Mouse (Mus musculus): ENCODE results near the gene Foxb1. TPM values are rescaled to one million over a fixed set of nuclear protein-coding genes. Genes with fewer than 3 reads are reported as not detected.

The Foxb1 gene
- total RNA-seq, 2 experiments from 2014 or later = 0.11 TPM; not detected in 1

DNA sequence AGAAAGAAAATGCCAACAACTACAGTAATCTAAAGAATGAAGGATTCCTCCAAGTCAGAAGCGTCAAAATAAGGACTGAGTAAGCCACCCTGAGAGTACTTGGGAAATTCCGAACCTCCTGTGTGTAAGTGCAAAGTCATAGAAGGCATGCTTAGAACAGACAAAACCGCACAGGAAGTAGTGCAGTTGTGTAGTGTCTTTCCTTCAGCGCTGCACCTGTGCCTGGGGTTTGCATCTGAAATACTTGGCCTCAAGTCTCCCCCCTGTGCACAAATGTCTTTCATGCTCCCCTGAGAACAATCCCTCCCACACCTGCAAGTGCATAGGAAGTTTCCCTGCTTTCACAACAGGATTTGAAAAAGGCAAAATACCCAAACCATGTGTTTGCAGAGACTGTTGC, 3.5 kb downstream of the Foxb1 start:
- DNase-seq (ENCODE audit: low spot score in 2 of 2) = no peak

DNA sequence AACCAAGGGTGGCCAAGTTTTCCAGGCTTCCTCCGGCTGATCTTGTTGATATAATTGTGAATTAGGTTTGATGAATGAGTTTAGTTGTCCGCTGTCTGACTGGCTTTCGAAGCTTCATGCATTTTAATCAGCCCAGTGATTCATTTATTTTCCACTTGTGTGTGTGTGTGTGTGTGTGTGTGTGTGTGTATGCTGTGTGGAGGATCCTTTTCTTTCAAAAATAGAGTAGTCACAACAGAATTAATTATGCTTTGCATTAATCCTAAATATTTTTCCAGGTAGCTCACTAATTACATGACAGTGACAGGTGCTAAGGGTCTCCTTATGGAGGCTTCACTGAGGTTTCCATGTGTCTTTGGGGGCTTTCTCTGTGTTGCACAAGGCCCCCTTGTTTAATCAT, 4.3 kb downstream of the Foxb1 start:
- DNase-seq (ENCODE audit: low spot score in 2 of 2) = no peak

DNA sequence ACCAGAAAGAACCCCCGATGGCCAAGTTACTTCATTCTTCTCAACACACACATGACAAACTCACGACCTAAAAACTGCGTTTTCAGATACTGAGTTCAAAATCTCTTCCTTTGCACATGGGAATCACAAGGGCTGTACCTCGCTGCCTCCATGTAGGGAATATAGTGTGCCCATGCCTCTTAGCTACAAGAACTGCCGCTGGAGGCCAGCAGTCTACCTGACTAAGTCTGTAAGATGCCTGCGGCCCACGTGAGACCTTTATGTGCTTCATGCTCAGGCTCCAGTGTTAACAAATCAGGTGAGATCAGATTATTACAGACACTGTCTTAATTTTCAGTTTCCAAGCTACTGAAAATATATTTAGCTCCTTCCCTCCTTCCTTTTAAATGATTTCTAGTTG, 4.7 kb downstream of the Foxb1 start:
- DNase-seq (ENCODE audit: low spot score in 2 of 2) = no peak

GRCm38 (mm10) chr9:69755157-69755556, 5.6 kb downstream of the Foxb1 start:
- DNase-seq (ENCODE audit: low spot score in 2 of 2) = no peak

- DNase-seq (ENCODE audit: low spot score in 2 of 2) = no peak
Observed at GRCm38 (mm10) chr9:69754712-69755111, 6.0 kb downstream of the Foxb1 start.

DNA sequence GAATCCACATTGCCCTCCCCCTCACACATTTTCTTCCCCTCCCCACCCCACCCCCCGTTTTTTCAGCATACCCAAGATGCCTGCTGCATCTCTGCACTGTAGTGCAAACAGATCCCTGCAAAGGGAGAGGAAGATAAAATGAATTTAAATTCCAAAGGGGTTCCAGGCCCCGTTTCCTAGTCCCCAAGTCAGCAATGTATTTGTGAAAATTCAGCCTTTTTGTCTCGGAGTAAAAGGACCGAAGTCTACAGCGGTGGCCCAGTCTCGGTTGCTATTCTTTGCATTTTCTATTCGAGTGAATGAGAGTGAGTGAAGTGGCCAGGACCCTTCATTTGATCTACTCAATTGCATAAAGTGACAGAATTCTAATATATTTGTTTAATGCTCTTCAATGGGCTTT, 6.4 kb downstream of the Foxb1 start:
- no peak for DNase-seq (ENCODE audit: low spot score in 2 of 2)

DNA sequence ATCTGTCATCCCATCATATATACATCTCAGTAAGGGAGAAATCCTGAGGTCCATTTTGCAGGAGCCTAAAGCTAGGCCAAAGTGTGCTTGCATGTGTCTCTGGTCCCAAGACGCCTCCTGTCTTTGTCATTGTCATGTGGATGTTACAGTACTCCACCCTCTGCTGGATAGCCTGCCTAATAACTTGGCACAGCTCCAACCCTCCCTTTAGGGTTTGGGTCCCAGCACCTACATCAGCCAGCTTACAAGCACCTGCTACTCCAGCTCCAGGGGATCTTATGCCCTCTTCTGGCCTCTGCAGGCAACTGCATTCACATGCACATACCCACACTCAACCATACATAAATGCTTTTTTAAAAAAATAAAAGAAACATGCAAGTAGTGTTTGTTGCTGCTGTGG, 12.8 kb downstream of the Foxb1 start:
- DNase-seq (ENCODE audit: low spot score in 2 of 2) = no peak

- no peak for DNase-seq (ENCODE audit: low spot score in 2 of 2)
Observed at GRCm38 (mm10) chr9:69728736-69729135, 32.0 kb downstream of the Foxb1 start.

- no peak for DNase-seq (ENCODE audit: low spot score in 2 of 2)
Observed at GRCm38 (mm10) chr9:69718431-69718830, 42.3 kb downstream of the Foxb1 start.

- no peak for DNase-seq (ENCODE audit: low spot score in 2 of 2)
Observed at GRCm38 (mm10) chr9:69716364-69716763, 44.4 kb downstream of the Foxb1 start.

DNA sequence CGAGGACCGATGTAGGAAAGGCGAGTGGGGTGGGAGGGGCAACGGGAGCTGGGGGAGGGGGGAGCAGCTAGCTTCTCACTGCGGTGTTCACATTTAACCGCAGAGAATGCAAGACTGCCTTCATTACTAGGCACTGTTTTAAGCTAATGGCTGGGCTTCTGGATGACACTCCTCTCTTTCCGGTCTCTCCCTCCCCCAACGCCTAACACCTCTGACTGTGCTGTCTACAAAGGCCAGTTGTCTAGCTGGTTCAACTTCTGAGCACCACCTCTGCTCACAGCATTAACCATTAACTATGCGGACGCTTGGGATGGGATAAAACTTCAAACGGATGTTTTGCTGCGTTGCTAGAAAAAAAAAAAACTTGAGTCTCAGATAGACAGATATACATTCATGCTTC, 45.3 kb downstream of the Foxb1 start:
- DNase-seq (ENCODE audit: low spot score in 2 of 2) = no peak

DNA sequence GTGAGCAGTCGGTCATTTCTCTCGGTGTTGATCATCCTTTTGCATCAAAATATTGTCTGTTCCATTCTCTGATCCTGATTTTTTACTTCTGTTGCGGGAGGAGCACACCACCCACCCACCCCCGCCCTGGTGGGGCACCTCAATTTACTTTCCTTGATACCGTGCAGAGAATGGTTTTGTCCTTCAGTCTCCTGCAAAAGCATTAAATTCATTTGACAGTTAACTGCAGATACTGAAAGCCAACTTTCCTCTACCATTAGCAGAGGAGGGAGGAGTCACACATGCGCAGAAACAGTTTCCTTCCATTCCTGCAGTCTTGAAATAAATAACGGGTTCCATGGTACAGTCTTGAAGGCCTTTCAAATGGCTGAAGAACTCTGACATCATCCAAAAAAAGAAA, 46.4 kb downstream of the Foxb1 start:
- DNase-seq (ENCODE audit: low spot score in 2 of 2) = no peak

- DNase-seq (ENCODE audit: low spot score in 2 of 2) = no peak
Observed at GRCm38 (mm10) chr9:69713577-69714327, 47.0 kb downstream of the Foxb1 start.

DNA sequence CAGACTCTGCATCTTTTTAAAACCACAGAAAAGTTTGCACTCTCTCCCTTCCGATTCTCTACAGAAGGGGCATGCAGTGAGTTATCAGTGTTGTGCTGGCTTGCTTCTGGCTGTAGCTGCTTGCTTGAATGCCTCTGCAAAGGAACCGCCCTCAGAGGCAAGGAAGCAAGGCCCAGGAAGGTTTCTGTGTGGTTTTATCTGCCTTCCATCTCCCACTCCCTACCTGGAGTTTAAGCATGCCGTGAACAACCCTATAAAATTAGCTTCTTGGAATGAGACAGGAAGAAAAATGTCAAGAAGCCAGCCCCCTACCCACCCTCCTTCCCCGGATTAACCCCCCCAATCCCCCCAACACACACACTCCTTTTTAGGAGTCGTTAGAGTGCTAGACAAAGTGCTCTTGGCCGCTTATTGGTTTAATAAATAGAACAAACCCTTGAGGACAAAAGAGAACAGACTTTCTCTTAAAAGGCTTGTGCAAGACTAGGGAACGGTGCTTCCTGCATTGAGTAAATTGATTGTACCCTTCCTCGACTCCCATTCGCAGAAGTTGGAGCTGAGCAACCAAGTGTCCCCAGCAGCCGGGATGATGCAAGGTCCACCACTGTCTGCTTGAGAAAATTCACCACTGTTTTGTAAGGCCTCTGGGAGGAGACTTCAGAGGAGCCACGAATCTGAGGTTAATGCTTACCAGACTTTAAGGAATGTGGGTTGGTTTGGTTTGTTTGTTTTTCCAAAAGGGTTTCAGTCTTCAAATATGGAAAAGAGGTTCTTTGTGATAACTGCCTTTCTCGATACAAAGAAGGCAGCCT, 47.8 kb downstream of the Foxb1 start:
- DNase-seq (ENCODE audit: low spot score in 2 of 2) = no peak

Other genes starting within 250 kb of the Foxb1 start
- gene Bnip2, start 228.5 kb upstream of the Foxb1 start, total RNA-seq (2021) = 10 to 100 TPM; 39.5 to 47.6 TPM